Mouse (Mus musculus): ENCODE measurements around the gene Hist1h2bg.

Gene Hist1h2bg

GRCm38 (mm10) chr13:23571022-23571503 is at the start of gene Hist1h2bg, which contains the start of gene Hist1h2ae:
Gene Hist1h2bg, plus strand, starts transcription at chr13:23571396.
Gene Hist1h2ae, minus strand, starts transcription at chr13:23571220.
- DNase-seq (ENCODE audit: low spot score in 2 of 2) = peak; percentile 79 to 91

GRCm38 (mm10) chr13:23521703-23522102 is 49.5 kb upstream of the Hist1h2bg start:
- DNase-seq (ENCODE audit: low spot score in 2 of 2) = peak; percentile 76 to 88

- no peak for DNase-seq (ENCODE audit: low spot score in 2 of 2)
Measured at GRCm38 (mm10) chr13:23523976-23524375, 47.2 kb upstream of the Hist1h2bg start.

GRCm38 (mm10) chr13:23524654-23525053 is 46.5 kb upstream of the Hist1h2bg start:
- peak; percentile 77 to 87 for DNase-seq (ENCODE audit: low spot score in 2 of 2)

- DNase-seq (ENCODE audit: low spot score in 2 of 2) = no peak
Measured at GRCm38 (mm10) chr13:23525901-23526300, 45.3 kb upstream of the Hist1h2bg start.

GRCm38 (mm10) chr13:23526312-23526711 is 44.9 kb upstream of the Hist1h2bg start:
- peak; percentile 90 to 93 for DNase-seq (ENCODE audit: low spot score in 2 of 2)

GRCm38 (mm10) chr13:23529005-23529404 is 42.2 kb upstream of the Hist1h2bg start:
- no peak for DNase-seq (ENCODE audit: low spot score in 2 of 2)

- DNase-seq (ENCODE audit: low spot score in 2 of 2) = no peak
Measured at GRCm38 (mm10) chr13:23529480-23530165, 41.6 kb upstream of the Hist1h2bg start.

- peak; percentile 72 to 76 for DNase-seq (ENCODE audit: low spot score in 2 of 2)
Measured at GRCm38 (mm10) chr13:23530181-23530900, 40.9 kb upstream of the Hist1h2bg start.

- peak; percentile 95 to 99 for DNase-seq (ENCODE audit: low spot score in 2 of 2)
Measured at GRCm38 (mm10) chr13:23530901-23531875, 40.0 kb upstream of the Hist1h2bg start, which contains the start of gene Hist1h4h. Gene Hist1h4h, plus strand, starts transcription at chr13:23531050.

- peak; percentile 53 to 65 for DNase-seq (ENCODE audit: low spot score in 2 of 2)
Measured at GRCm38 (mm10) chr13:23532262-23533075, 38.7 kb upstream of the Hist1h2bg start.

GRCm38 (mm10) chr13:23533560-23534367 is 37.4 kb upstream of the Hist1h2bg start, which contains the start of gene Hist1h2af:
Gene Hist1h2af, plus strand, starts transcription at chr13:23533906.
- DNase-seq (ENCODE audit: low spot score in 2 of 2) = peak; percentile 78 to 83

- DNase-seq (ENCODE audit: low spot score in 2 of 2) = peak; percentile 55 to 60
Measured at GRCm38 (mm10) chr13:23534368-23535131, 36.6 kb upstream of the Hist1h2bg start.

GRCm38 (mm10) chr13:23535137-23536075 is 35.8 kb upstream of the Hist1h2bg start, which contains the start of gene Hist1h3g:
Gene Hist1h3g, plus strand, starts transcription at chr13:23535422.
- DNase-seq (ENCODE audit: low spot score in 2 of 2) = peak; percentile 92

GRCm38 (mm10) chr13:23536076-23536822 is 34.9 kb upstream of the Hist1h2bg start:
- DNase-seq (ENCODE audit: low spot score in 2 of 2) = no peak

- DNase-seq (ENCODE audit: low spot score in 2 of 2) = no peak
Measured at GRCm38 (mm10) chr13:23537006-23537710, 34.0 kb upstream of the Hist1h2bg start.

Measured in spleen, postnatal 10 days (tissue).